Mouse (Mus musculus) kidney, adult 2 months (tissue): ENCODE results near the gene Cdc42se2.

Experiments
- CTCF ChIP-seq: fragments of 200-500 bp; conservative IDR thresholded peaks from 2 replicates; pipeline ENCODE4 v1.5.1; 2011; ENCODE audit warnings: low read depth, mild to moderate bottlenecking, control low read depth, low read length, moderate library complexity, mixed read lengths; ENCODE audit not compliant: insufficient read depth, insufficient read length
- POLR2A ChIP-seq: fragments of 200-500 bp; IDR thresholded peaks from one replicate; pipeline ENCODE4 v1.6.1; 2011; ENCODE audit warnings: low read depth, low read length, control low read depth

DNA sequence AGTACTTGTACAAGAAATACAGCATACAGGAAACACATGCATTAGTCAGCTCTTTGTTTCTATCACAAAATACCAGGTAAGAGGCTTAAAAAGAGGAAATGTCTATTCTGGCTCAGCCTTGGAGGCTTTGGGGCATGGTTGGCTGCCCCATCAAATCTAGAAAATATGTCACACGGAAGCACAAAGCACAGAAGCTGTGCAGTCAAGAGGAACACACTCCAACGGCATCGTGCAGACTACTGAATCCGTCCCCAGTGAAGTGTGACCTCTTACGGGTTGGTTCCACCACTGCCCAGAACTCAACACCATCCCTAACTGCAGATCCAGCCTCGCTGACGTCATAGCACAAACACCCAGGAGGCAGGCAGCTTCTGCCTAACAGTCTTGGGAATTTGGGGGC is 53.9 kb downstream of the Cdc42se2 start:
- TF ChIP-seq CTCF (no peak), POLR2A (no peak)
